Mouse (Mus musculus): ENCODE results near the gene Chaf1a. TPM values are rescaled to one million over a fixed set of nuclear protein-coding genes. Genes with fewer than 3 reads are reported as not detected.

Chaf1a gene
- polyA plus RNA-seq, 1 experiment from 2014 or later: 5.0 TPM

DNA sequence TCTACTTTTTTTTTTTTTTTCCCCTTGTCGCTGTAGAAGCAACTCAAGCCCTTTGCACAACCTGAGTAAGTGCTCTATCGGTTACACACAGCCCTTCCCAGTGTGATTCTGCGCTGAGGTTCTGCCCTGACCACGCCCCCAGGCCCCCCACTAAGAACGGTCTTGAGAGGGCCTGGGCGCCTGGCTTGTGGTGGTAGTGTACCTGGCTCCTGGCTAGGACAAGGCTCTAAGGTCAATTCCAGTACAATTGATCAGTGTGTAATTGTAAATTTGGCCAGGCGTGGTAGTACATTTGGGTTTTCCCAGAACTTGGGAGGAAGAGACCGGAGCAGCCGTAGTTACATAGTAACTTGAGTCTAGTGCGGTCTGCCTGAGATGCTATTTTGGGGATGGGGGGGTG lies 33.3 kb upstream of the Chaf1a start:
- 0 out of 2 replicates have a peak, but pooled peaks cover 2% of the 10 kb centered on the region for H3K27me3 ChIP-seq (ENCODE audit: control insufficient read depth, insufficient read depth, low read length)
- no peak overlapping the region for H3K4me3 ChIP-seq (ENCODE audit: low read depth, low read length)
- DNase-seq (ENCODE audit: low spot score) (no peak), ATAC-seq (ENCODE audit: low FRiP score, low TSS enrichment) (no peak)
- H3K9ac ChIP-seq (ENCODE audit: low read length): no peak overlapping the region
- H3K9me3 ChIP-seq (ENCODE audit: control insufficient read depth, low read length): no peaks in the 10 kb centered on the region
- no peaks in the 10 kb centered on the region; the same call in 1 of the 2 replicates for H3K36me3 ChIP-seq (ENCODE audit: control insufficient read depth, insufficient read depth, low read length)
- no peak overlapping the region; the same call in 1 of the 2 replicates for H3K27ac ChIP-seq (replicated peaks)
- 58% methylated on average over 10 of the region's 10 CpGs for WGBS
- peaks cover 4% of the 10 kb centered on the region; the same call in 1 of the 2 replicates for H3K4me1 ChIP-seq (replicated peaks; ENCODE audit: control insufficient read depth, insufficient read depth)
- no peak overlapping the region for H3K4me2 ChIP-seq (replicated peaks; ENCODE audit: low read depth)
- TF ChIP-seq EP300 (optimal IDR thresholded peaks at IDR 0.05) (no peak), CTCF (IDR thresholded peaks at IDR 0.05; ENCODE audit: low read depth) (no peak)

DNA sequence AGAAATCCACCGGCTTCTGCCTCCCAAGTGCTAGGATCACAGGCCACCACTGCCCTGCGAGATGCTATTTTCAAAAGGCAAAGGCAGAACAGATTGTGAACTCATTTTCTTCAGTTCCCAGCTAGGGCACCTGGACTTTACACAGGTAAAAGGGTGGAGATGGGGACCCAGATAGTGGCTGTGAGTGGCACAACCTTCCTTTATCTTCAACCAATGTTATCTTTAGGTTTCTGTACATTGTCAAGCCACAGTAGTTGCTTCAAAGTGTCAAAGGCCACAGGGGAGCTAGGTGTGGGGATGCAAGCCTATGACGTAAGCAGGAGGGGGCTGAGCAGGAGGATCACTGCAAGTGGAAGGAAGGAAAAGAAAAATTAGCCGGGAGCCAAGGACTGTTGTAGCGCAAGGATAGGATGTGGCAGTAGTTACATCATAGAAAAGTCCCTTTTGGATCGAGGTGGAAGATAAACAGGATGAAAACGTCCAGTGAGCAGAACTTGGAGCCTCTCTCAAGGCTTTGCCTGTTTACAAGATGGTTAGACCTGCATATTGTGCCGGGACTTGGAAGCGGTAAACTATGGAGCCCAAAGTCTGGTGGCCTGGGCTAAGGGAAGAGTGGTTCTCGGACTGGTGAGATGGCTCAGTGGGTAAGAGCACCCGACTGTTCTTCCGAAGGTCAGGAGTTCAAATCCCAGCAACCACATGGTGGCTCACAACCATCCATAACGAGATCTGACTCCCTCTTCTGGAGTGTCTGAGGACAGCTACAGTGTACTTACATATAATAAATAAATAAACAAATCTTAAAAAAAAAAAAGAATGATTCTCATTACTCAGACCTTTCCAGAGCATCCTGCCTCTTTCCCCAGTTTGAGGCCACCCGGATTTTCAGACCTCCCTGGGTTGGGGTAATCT lies 32.5 kb upstream of the Chaf1a start:
- DNase-seq (ENCODE audit: low spot score) (no peak), ATAC-seq (ENCODE audit: low FRiP score, low TSS enrichment) (peak; percentile 1; the same call in 1 of the 2 replicates)
- H3K4me3 ChIP-seq (ENCODE audit: low read depth, low read length): peak overlapping the region; percentile 80; the same call in 1 of the 2 replicates
- H3K36me3 ChIP-seq (ENCODE audit: control insufficient read depth, insufficient read depth, low read length): no peaks in the 10 kb centered on the region; the same call in 1 of the 2 replicates
- H3K27ac ChIP-seq (replicated peaks): peak overlapping the region; percentile 49
- peaks cover 4% of the 10 kb centered on the region; the same call in 1 of the 2 replicates for H3K4me1 ChIP-seq (replicated peaks; ENCODE audit: control insufficient read depth, insufficient read depth)
- TF ChIP-seq EP300 (optimal IDR thresholded peaks at IDR 0.05): no peak
- TF ChIP-seq CTCF (IDR thresholded peaks at IDR 0.05; ENCODE audit: low read depth): peak; percentile 14; the same call in 1 of the 2 replicates
- H3K9ac ChIP-seq (ENCODE audit: low read length): no peak overlapping the region
- H3K9me3 ChIP-seq (ENCODE audit: control insufficient read depth, low read length): no peaks in the 10 kb centered on the region
- 0 out of 2 replicates have a peak, but pooled peaks cover 2% of the 10 kb centered on the region for H3K27me3 ChIP-seq (ENCODE audit: control insufficient read depth, insufficient read depth, low read length)
- peak overlapping the region; percentile 100 for H3K4me2 ChIP-seq (replicated peaks; ENCODE audit: low read depth)
- 20% methylated on average over 13 of the region's 14 CpGs for WGBS

DNA sequence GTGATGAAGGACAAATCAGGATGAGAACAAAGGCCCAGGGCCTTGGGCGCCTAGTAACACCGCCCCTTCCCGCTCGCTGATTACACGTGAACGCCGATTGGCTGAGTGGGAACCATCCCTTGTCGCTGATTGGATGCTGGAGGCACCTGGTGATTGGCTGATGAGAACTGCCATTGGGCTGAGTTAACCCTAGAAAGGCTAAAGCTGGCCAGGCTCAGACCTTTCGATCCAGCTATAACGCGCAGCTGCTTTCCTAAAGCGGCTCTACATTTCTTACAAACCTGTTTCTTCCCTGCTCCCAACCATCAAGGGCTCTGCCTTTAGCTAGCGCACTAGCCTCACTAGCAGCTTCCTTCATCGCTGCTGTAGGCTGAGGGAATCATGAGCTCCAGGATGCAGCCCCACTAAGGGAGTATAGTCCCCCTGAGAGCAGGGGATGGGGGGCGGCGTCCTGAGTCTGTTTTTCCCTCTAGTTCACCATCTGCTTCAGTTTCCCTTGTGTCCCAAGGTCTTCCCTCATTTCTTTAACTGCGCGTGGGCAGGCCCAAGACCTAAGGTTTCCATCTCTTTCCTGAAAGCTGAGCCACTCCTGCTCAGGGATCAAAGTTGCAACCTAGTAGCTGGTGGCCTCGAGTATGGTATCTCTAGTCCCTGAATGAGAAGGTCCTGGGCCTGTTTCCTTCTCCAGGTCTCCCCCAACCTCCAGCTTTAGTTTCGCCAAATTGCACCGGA lies 31.7 kb upstream of the Chaf1a start:
- Histone ChIP-seq H3K4me1 (replicated peaks; ENCODE audit: control insufficient read depth, insufficient read depth) (peaks cover 4% of the 10 kb centered on the region; the same call in 1 of the 2 replicates), H3K27me3 (ENCODE audit: control insufficient read depth, insufficient read depth, low read length) (0 out of 2 replicates have a peak, but pooled peaks cover 2% of the 10 kb centered on the region), H3K4me2 (replicated peaks; ENCODE audit: low read depth) (peak overlapping the region; percentile 100), H3K9me3 (ENCODE audit: control insufficient read depth, low read length) (no peaks in the 10 kb centered on the region), H3K36me3 (ENCODE audit: control insufficient read depth, insufficient read depth, low read length) (peaks cover 4% of the 10 kb centered on the region; the same call in 1 of the 2 replicates), H3K27ac (replicated peaks) (peak overlapping the region; percentile 89), H3K9ac (ENCODE audit: low read length) (peak overlapping the region; percentile 74), H3K4me3 (ENCODE audit: low read depth, low read length) (peak overlapping the region; percentile 80)
- TF ChIP-seq EP300 (optimal IDR thresholded peaks at IDR 0.05) (peak; percentile 21), CTCF (IDR thresholded peaks at IDR 0.05; ENCODE audit: low read depth) (no peak)
- DNase-seq (ENCODE audit: low spot score) (peak; percentile 93), ATAC-seq (ENCODE audit: low FRiP score, low TSS enrichment) (peak; percentile 95)
- under 1% methylated on average over 21 of the region's 21 CpGs for WGBS

DNA sequence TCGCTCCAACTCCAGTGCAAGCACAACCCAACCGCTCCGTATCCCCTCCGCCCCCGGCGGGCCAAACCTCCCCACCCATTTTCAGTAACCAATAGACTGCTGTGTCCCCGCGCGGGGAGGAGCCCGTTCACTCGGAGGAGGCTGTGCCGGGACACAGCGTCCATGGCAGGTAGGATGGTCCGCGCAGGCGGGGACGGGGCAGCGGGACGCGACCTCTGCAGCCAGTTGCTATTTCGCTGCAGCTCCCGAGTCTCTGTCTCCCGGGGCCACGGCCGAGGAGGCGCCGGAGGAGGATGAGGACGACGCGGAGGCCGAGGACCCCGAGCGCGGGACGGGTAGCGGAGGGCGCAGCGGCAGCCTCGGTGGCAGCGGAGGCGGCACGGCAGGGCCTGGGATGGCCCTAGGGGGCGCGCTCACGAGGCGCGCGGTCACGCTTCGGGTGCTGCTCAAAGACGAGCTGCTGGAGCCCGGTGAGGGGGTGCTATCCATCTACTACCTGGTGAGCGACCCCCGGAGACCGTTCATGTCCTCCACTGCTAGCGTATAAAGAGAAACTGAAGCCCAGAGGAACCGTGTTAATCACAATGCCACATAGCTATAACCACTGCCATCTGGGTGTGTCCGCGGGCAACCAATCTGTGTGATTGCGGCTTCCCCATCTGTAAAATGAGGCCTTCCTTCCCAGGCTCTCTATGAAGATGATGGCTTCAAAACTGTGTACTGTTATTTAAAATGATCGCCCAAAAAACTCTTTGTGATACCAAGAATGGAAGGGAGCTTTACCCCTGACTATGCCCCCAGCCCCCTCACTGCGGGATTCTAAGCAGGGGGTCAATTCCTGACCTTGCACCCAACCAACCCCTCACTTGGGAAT lies 30.9 kb upstream of the Chaf1a start:
- Histone ChIP-seq H3K9me3 (ENCODE audit: control insufficient read depth, low read length) (no peaks in the 10 kb centered on the region), H3K4me1 (replicated peaks; ENCODE audit: control insufficient read depth, insufficient read depth) (peaks cover 4% of the 10 kb centered on the region; the same call in 1 of the 2 replicates), H3K9ac (ENCODE audit: low read length) (peak overlapping the region; percentile 74), H3K27me3 (ENCODE audit: control insufficient read depth, insufficient read depth, low read length) (0 out of 2 replicates have a peak, but pooled peaks cover 2% of the 10 kb centered on the region), H3K4me2 (replicated peaks; ENCODE audit: low read depth) (peak overlapping the region; percentile 100), H3K27ac (replicated peaks) (peak overlapping the region; percentile 89), H3K4me3 (ENCODE audit: low read depth, low read length) (peak overlapping the region; percentile 80), H3K36me3 (ENCODE audit: control insufficient read depth, insufficient read depth, low read length) (peaks cover 4% of the 10 kb centered on the region; the same call in 1 of the 2 replicates)
- WGBS: 1% methylated on average over 62 of the region's 62 CpGs
- TF ChIP-seq EP300 (optimal IDR thresholded peaks at IDR 0.05) (no peak), CTCF (IDR thresholded peaks at IDR 0.05; ENCODE audit: low read depth) (peak; percentile 62)
- peak; percentile 89 for ATAC-seq (ENCODE audit: low FRiP score, low TSS enrichment)
- peak; percentile 92 for DNase-seq (ENCODE audit: low spot score)

DNA sequence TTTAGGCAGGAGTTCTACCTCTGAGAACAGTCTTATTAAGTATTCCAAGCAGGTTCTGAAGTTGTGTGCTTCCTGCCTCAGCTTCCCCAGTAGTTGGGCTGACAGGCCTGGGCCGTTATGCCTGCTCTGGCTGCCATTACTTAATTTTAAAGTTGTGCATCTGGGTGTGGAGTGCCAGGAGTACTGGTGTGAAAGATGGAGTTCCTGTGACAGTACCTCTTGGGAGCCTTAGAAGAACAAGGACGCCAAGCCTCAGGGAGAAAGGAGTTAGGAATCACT lies 30.3 kb upstream of the Chaf1a start:
- Histone ChIP-seq H3K9me3 (ENCODE audit: control insufficient read depth, low read length) (no peaks in the 10 kb centered on the region), H3K9ac (ENCODE audit: low read length) (peak overlapping the region; percentile 74), H3K36me3 (ENCODE audit: control insufficient read depth, insufficient read depth, low read length) (peaks cover 5% of the 10 kb centered on the region), H3K4me2 (replicated peaks; ENCODE audit: low read depth) (peak overlapping the region; percentile 100), H3K27ac (replicated peaks) (no peak overlapping the region), H3K4me1 (replicated peaks; ENCODE audit: control insufficient read depth, insufficient read depth) (peaks cover 4% of the 10 kb centered on the region; the same call in 1 of the 2 replicates), H3K27me3 (ENCODE audit: control insufficient read depth, insufficient read depth, low read length) (0 out of 2 replicates have a peak, but pooled peaks cover 2% of the 10 kb centered on the region), H3K4me3 (ENCODE audit: low read depth, low read length) (peak overlapping the region; percentile 80)
- DNase-seq (ENCODE audit: low spot score) (no peak), ATAC-seq (ENCODE audit: low FRiP score, low TSS enrichment) (no peak)
- 34% methylated on average over 2 of the region's 2 CpGs for WGBS
- TF ChIP-seq EP300 (optimal IDR thresholded peaks at IDR 0.05) (no peak), CTCF (IDR thresholded peaks at IDR 0.05; ENCODE audit: low read depth) (no peak)
